Mouse (Mus musculus): ENCODE results near the gene Hipk3. TPM values are rescaled to one million over a fixed set of nuclear protein-coding genes. Genes with fewer than 3 reads are reported as not detected.

Hipk3 gene
- total and polyA plus RNA-seq, 2 experiments from 2014 or later: 29.7 to 213 TPM

GRCm38 (mm10) chr2:104378791-104379190 lies 115.5 kb downstream of the Hipk3 start:
- H3K4me2 ChIP-seq (ENCODE audit: low read depth, low read length): no peak overlapping the region
- no peaks in the 10 kb centered on the region for H3K36me3 ChIP-seq (replicated peaks; ENCODE audit: control insufficient read depth, insufficient read depth, low read length)
- H3K9ac ChIP-seq (replicated peaks; ENCODE audit: low read depth, low read length): no peak overlapping the region
- no peak for ATAC-seq (ENCODE audit: insufficient read depth, low read depth)
- WGBS: 8% methylated on average over 3 of the region's 3 CpGs
- H3K4me3 ChIP-seq (ENCODE audit: low read depth, low read length): no peak overlapping the region
- no peaks in the 10 kb centered on the region for H3K4me1 ChIP-seq (ENCODE audit: control insufficient read depth, insufficient read depth)
- no peak for DNase-seq (ENCODE audit: low spot score)
- H3K27ac ChIP-seq (ENCODE audit: low read depth): no peak overlapping the region
- TF ChIP-seq EP300 (IDR thresholded peaks at IDR 0.05; ENCODE audit: low read depth) (no peak), CTCF (IDR thresholded peaks at IDR 0.05; ENCODE audit: low read depth) (no peak)
- no peaks in the 10 kb centered on the region for H3K9me3 ChIP-seq (replicated peaks; ENCODE audit: control insufficient read depth, low read length)
- H3K27me3 ChIP-seq (ENCODE audit: control insufficient read depth, insufficient read depth, low read length): 0 out of 2 replicates have a peak, but pooled peaks cover 11% of the 10 kb centered on the region

GRCm38 (mm10) chr2:104377990-104378389 lies 116.3 kb downstream of the Hipk3 start:
- Histone ChIP-seq H3K9me3 (replicated peaks; ENCODE audit: control insufficient read depth, low read length) (no peaks in the 10 kb centered on the region), H3K27me3 (ENCODE audit: control insufficient read depth, insufficient read depth, low read length) (0 out of 2 replicates have a peak, but pooled peaks cover 11% of the 10 kb centered on the region), H3K27ac (ENCODE audit: low read depth) (no peak overlapping the region), H3K9ac (replicated peaks; ENCODE audit: low read depth, low read length) (no peak overlapping the region), H3K4me2 (ENCODE audit: low read depth, low read length) (no peak overlapping the region), H3K4me1 (ENCODE audit: control insufficient read depth, insufficient read depth) (no peaks in the 10 kb centered on the region), H3K36me3 (replicated peaks; ENCODE audit: control insufficient read depth, insufficient read depth, low read length) (no peaks in the 10 kb centered on the region), H3K4me3 (ENCODE audit: low read depth, low read length) (no peak overlapping the region)
- TF ChIP-seq EP300 (IDR thresholded peaks at IDR 0.05; ENCODE audit: low read depth) (no peak), CTCF (IDR thresholded peaks at IDR 0.05; ENCODE audit: low read depth) (no peak)
- 65% methylated on average over 2 of the region's 2 CpGs for WGBS
- DNase-seq (ENCODE audit: low spot score) (no peak), ATAC-seq (ENCODE audit: insufficient read depth, low read depth) (no peak)

MicroRNAs within 50 kb of the gene (microRNA counts, 519-probe panel; counts per million panel counts)
- 3,015 counts per million, percentile 35 among the panel's probes with 10 or more counts for microRNA mmu-miR-1902

Small RNA genes lying within 50 kb of the gene (microRNA-seq; reads per million reads assigned to microRNA genes)
- gene Mir1902: not detected

Other genes with a start within 250 kb of the Hipk3 start
- not detected in 2 replicates for gene D430041D05Rik, start 83.4 kb downstream of the Hipk3 start, total RNA-seq (2014; rRNA removed; ENCODE audit: low replicate concordance)
- gene D430041D05Rik, start 83.4 kb downstream of the Hipk3 start, polyA plus RNA-seq (2015; fragmentation: Nextera tagmentation; extraction: Ambion mirVana): 0.03 TPM in 1 of 2 replicates, not detected in the other
- 6.4 and 12.6 TPM in 2 replicates for gene Cstf3, start 96.1 kb upstream of the Hipk3 start, total RNA-seq (2014; rRNA removed; ENCODE audit: low replicate concordance)
- gene Cstf3, start 96.1 kb upstream of the Hipk3 start, polyA plus RNA-seq (2015; fragmentation: Nextera tagmentation; extraction: Ambion mirVana): 29.3 and 37.3 TPM in 2 replicates
- gene Tcp11l1, start 217.7 kb upstream of the Hipk3 start, total RNA-seq (2014; rRNA removed; ENCODE audit: low replicate concordance): 1.9 and 4.0 TPM in 2 replicates
- 28.7 and 32.7 TPM in 2 replicates for gene Tcp11l1, start 217.7 kb upstream of the Hipk3 start, polyA plus RNA-seq (2015; fragmentation: Nextera tagmentation; extraction: Ambion mirVana)
- not detected in 2 replicates for gene Pin1rt1, start 221.9 kb upstream of the Hipk3 start, total RNA-seq (2014; rRNA removed; ENCODE audit: low replicate concordance)
- gene Pin1rt1, start 221.9 kb upstream of the Hipk3 start, polyA plus RNA-seq (2015; fragmentation: Nextera tagmentation; extraction: Ambion mirVana): not detected in 2 replicates
- 4.1 and 4.3 TPM in 2 replicates for gene Depdc7, start 248.4 kb upstream of the Hipk3 start, total RNA-seq (2014; rRNA removed; ENCODE audit: low replicate concordance)
- gene Depdc7, start 248.4 kb upstream of the Hipk3 start, polyA plus RNA-seq (2015; fragmentation: Nextera tagmentation; extraction: Ambion mirVana): 4.0 and 4.7 TPM in 2 replicates

Data from heart, postnatal 0 days (tissue).